Mouse (Mus musculus) E14TG2a.4 (cell line): ENCODE measurements around the gene Dclk2.

Experiments
- CTCF ChIP-seq: conservative IDR thresholded peaks from 2 replicates; pipeline ENCODE4 v1.5.1; 2014; ENCODE audit warnings: low read length
- POU5F1 ChIP-seq: IDR thresholded peaks from 2 replicates; pipeline ENCODE4 v1.6.1; 2014; ENCODE audit warnings: low read length, borderline replicate concordance

- TF ChIP-seq CTCF, result no peak
- no peak for TF ChIP-seq POU5F1
Observed at GRCm38 (mm10) chr3:86787423-86788123, 133.1 kb downstream of the Dclk2 start.
